Mouse (Mus musculus): ENCODE measurements around the gene Pqlc2.
A peak's percentile ranks its signal among the peaks of the same experiment; 100 is the strongest.

The Pqlc2 gene

DNA sequence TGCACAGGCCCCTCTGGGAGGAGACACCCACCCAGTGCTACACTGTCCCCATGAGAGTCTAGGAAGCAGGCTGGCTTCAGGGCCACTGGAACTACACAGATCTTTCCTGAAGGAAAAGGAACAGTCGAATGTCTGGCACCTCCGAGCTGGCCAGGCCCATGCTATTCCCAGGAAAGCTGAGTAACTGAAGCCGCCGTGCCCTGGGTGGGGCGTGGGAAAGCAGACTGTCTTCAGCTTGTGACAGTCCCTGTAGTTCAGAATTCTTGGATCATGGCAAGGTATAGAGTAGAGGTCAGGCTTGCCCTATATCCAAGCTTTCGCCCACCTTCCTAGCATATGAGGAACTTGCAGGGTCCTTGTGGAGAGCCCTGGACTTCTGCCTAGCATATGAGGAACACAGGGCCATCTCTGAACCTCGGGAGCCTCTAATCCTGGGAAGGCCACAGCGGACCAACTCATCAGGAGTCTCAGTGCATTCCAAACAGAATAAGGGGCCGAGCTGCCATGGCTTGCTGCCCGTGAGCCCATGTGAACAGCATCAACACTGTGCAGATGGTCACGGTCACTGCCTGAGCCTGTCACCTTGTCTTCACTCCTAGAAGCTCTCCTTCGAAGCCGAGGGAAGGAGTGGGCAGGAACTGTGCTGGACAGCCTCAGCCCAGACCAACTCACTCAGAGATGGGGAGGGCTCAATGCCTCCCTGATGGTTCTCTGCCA is 44.6 kb downstream of the Pqlc2 start:
- DNase-seq (ENCODE audit: low spot score) = no peak

GRCm38 (mm10) chr4:139262981-139263380 is 47.5 kb downstream of the Pqlc2 start:
- no peak for DNase-seq (ENCODE audit: low spot score)

- DNase-seq (ENCODE audit: low spot score) = no peak
Measured at GRCm38 (mm10) chr4:139259302-139259871, 51.1 kb downstream of the Pqlc2 start.

- peak; percentile 54 for DNase-seq (ENCODE audit: low spot score)
Measured at GRCm38 (mm10) chr4:139258621-139259301, 51.7 kb downstream of the Pqlc2 start.

GRCm38 (mm10) chr4:139256708-139257107 is 53.8 kb downstream of the Pqlc2 start:
- no peak for DNase-seq (ENCODE audit: low spot score)

- no peak for DNase-seq (ENCODE audit: low spot score)
Measured at GRCm38 (mm10) chr4:139256146-139256545, 54.4 kb downstream of the Pqlc2 start.

- DNase-seq (ENCODE audit: low spot score) = no peak
Measured at GRCm38 (mm10) chr4:139253206-139253605, 57.3 kb downstream of the Pqlc2 start.

GRCm38 (mm10) chr4:139252051-139252760 is 58.3 kb downstream of the Pqlc2 start:
- DNase-seq (ENCODE audit: low spot score) = peak; percentile 87

- DNase-seq (ENCODE audit: low spot score) = no peak
Measured at GRCm38 (mm10) chr4:139250886-139251285, 59.6 kb downstream of the Pqlc2 start.

GRCm38 (mm10) chr4:139250043-139250442 is 60.5 kb downstream of the Pqlc2 start:
- DNase-seq (ENCODE audit: low spot score) = no peak

GRCm38 (mm10) chr4:139248736-139249135 is 61.8 kb downstream of the Pqlc2 start:
- no peak for DNase-seq (ENCODE audit: low spot score)

GRCm38 (mm10) chr4:139247966-139248365 is 62.5 kb downstream of the Pqlc2 start:
- no peak for DNase-seq (ENCODE audit: low spot score)

DNA sequence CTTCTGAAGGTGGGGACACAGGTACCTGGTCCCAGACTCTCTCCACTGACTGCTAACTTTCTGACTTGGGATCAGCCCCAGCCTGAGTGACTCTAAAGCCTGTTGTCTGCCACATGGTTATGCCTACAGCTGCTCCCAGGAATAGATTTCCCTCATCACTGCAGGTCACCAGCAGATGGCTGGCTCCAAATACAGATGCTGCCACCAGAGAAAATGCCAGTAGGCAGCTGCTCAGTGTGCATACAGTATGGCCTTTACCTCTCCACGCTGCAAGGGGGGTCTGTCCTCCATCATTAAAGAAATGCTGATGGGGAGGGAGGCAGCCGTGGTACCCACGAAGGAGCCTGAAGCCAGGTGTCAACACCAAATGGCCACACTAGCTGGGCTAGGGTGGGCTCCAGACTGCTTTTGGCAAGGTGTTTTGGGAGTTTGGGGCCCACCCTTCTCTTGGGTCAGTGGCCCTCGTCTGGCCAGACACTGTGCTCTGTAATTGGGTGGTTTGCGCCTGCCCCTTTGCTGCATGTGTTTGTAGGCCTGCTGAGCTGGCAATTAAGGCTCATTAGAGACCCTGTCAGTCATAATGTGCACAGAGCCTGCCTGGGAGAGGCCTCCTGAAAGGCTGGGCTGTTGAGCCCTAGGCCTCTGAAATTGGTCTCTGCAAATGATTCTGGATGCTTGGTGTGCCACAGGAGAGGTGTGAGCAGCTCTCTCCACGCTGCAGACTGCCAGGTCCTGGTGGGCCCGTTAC is 64.2 kb downstream of the Pqlc2 start:
- no peak for DNase-seq (ENCODE audit: low spot score)

- DNase-seq (ENCODE audit: low spot score) = no peak
Measured at GRCm38 (mm10) chr4:139245534-139245933, 65.0 kb downstream of the Pqlc2 start.

DNA sequence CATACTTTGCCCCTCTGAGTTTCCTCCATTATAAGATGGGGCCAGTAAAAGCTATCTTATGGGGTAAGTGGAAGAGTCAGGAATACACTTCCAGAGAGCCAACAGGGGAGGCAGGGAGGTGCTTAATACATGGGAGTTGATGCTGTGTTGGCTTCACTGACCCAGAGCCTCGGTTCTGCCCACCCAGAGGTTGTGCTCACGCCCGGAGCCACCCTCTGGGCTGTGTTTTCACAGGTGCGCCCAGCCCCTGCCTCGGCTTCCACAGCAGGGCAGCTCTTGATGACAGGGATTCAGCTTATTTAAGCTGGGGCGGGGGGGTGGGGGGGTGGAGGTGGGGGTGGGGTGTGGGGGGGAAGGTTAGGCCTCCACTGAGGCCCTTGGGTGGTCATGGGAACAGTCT is 65.7 kb downstream of the Pqlc2 start:
- DNase-seq (ENCODE audit: low spot score) = no peak

DNA sequence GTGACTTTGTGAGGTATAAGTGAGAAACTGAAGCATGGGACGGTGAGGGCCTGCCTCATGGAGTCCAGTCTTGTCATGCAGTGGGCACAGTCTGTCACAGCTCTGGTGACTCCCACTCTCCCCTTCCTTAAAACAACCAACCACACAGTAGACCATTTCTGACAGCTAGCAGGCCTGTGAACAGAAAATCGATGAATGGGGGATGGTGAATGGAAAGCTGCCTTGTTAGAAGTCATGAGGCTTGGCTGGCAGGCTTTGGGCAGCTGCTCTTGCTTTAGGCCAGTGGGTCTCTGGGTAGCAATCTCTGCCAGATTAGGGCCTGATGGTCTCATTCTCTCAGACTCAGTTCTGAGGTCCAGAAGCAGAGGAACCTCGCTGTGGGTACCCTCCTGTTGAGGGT is 66.3 kb downstream of the Pqlc2 start:
- DNase-seq (ENCODE audit: low spot score) = no peak
